Mouse (Mus musculus) layer of hippocampus, adult 18-20 months (tissue): Measurements from ENCODE around the gene Tesmin. TPM values are rescaled to one million over a fixed set of nuclear protein-coding genes. Genes with fewer than 3 reads are reported as not detected.

Experiments used
- DNase-seq, 2 experiments: peaks; one replicate each; pipeline ENCODE4 v3.0.0; 2022; ENCODE audit warnings: low spot score in 2 of 2
- long read RNA-seq: library from polyadenylated mRNA; stranded (forward); transcript quantifications from one replicate; pipeline ENCODE4 v2.0.0, GENCODE M21; 2021
- total RNA-seq, 2 experiments: library from RNA; stranded (reverse); gene quantifications; 2 replicates each; pipeline ENCODE4 v1.2.3; 2021

The Tesmin gene
- total RNA-seq, result under 1 TPM; 0.12 to 0.48 TPM
- long read RNA-seq, result 0 reads

- DNase-seq, result peak; percentile 52 to 70
These were observed at the start of gene Tesmin for GRCm38 (mm10) chr19:3388629-3389057. Tesmin (plus strand) TSS chr19:3388857.

- no peak for DNase-seq
These were observed 49.5 kb upstream of the Tesmin start for GRCm38 (mm10) chr19:3339187-3339586.

DNA sequence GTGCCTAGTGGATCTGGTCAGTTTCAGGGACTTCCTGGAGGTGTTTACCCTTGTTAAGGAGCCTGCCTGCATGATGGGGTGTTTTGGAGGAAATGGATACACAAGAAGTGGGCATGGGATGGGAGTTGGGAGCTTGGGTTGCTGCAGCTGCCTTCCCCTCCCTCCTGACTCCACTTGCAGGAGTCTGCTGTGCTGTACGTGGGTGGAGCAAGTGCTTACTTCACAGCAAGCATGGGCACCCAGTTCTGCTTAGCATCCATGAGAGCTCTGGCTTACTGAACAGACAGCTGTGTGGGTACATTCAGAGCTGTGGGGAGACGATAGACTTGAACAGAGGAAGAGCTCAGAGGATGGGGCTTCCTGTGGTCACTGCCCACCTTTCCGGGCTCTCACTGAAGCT is 47.6 kb upstream of the Tesmin start:
- peak in 1 of 2 experiments; percentile 32 for DNase-seq

- DNase-seq, result no peak
These were observed 44.7 kb upstream of the Tesmin start for GRCm38 (mm10) chr19:3343929-3344328.

DNA sequence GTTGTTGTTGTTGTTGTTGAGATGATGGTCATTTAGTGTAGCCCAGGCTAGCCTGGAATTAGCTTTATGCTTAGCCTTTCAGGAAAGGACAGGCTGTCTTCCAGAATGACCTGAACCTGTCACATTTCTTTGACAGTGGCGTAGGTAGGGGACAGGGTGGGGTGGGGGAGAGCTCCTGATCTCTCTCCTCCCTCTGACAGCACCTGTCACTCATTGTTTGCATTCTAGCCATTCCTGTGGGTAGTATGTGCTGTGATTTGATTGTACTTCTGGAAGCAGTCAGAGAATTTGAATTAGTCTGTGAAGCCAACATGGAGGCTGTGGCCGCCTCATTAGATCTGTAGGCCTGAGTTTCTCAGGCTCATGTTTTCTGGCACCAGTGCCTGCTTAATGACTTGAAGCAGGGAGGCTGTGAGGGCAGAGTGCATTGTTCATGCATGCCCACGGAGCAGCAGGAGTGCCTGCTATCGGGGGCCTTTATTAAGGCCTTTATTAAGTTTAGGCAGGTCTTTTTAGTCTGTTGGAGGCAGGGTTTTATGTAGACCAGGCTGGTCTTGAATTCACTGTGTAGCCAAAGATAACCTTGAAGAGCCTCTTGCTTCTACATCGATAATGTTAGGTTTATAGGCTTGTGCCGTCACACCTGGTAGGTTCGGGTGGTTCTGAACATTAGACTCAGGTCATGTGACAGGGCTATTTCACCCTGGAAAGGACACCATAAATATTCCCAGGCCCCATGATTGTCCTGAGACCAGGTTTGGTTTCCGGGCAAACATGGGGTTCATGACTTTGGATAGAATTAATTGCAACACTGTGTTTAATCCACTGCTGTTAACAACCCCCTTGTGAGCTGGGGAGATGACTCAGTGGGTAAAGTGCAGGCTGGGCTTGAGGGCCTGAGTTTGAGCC is 43.8 kb upstream of the Tesmin start:
- no peak for DNase-seq

- DNase-seq, result no peak
These were observed 40.9 kb upstream of the Tesmin start for GRCm38 (mm10) chr19:3347784-3348183.

DNA sequence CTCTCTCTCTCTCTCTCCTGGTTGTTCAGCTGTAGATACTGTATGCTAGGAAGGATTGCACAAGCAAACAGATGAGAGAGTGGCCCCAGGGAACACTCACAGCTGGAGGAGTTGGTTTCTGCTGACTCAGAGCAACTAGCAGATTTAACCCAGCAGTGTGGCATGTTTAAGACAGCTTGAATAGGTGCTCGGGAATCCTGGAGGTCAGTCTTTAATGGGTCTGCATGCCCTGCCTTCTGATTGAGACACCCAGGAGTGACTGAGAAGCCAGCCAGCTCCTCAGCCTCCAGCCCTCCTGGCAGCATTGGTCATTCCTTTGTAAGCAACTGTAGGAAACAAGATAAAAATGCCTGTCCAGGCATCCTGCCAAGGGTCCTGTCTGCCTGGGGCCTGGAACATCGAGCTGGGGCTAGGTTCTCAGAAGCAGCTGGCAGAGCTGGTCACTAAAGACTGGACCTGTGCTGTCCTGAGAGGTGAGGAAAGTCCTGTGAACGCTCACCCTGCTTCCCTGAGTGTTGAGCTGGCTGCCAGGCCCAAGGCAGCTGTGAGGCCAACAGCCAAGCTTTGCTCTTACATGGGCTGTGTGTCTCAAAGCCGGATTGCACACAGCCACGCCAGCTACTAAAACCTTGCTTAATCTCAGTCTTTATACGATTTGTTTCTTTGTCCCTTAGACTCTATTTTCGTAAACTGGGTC is 35.1 kb upstream of the Tesmin start:
- peak in 1 of 2 experiments; percentile 12 for DNase-seq

GRCm38 (mm10) chr19:3355096-3355495 is 33.6 kb upstream of the Tesmin start:
- DNase-seq, result no peak

DNA sequence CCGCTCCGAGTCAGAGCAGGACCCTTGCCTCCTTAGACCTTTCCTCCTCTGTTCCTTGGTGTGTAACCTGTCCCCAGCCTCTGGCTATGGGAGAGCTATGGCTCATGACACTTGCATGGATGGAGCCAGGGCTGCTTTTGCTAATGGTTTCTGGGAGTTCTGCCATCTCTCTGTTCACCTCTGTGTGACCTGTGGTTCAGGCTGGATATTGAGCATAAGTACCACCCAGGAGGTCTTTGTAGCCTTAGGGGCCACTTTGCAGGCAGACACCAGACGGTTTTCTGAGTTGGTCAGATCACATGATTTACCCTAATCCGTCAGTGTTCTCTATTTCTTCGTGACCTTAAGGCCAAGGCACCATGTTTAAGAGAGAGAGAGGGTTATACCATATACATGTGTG is 32.1 kb upstream of the Tesmin start:
- no peak for DNase-seq

DNA sequence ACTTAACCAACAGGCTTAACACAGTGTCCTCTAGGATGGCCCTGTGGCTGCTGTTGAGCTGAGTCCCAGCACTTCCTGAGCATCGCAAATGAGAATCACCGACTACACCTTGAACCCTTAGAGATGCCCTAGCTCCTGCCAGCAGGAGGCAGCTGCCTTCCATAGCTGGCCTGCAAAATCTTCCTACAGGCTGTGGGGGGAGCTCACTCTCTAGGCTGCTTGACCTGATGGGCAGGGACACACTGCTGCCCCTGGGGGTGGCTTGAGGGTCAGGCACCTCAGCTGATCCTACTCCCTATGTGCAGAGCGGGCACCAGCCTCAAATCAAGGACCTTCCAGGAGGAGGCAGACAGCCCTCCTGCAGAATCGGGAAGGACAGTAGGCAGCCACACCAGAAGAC is 31.0 kb upstream of the Tesmin start:
- DNase-seq, result no peak

- peak in 1 of 2 experiments; percentile 11 for DNase-seq
These were observed 28.6 kb upstream of the Tesmin start for GRCm38 (mm10) chr19:3359841-3360588.

- no peak for DNase-seq
These were observed 25.1 kb upstream of the Tesmin start for GRCm38 (mm10) chr19:3363510-3363909.

DNA sequence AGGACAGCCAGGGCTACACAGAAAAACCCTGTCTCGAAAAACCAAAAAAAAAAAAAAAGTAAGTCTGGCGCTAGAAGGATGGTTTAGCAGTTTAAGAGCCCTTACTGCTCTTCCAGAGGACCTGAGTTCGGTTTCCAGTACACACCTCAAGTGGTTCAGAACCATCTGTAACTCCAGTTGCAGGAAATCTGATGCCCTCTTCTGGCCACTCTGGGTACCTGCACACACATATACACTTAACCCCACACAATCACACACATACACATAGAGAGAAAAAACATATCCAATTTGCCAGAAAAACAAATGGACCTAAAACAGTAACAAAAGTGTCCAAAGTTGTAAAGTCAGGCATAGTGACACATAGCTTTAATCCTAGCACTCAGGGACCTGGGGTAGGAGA is 23.6 kb upstream of the Tesmin start:
- DNase-seq, result no peak

GRCm38 (mm10) chr19:3368276-3368675 is 20.4 kb upstream of the Tesmin start:
- no peak for DNase-seq

DNA sequence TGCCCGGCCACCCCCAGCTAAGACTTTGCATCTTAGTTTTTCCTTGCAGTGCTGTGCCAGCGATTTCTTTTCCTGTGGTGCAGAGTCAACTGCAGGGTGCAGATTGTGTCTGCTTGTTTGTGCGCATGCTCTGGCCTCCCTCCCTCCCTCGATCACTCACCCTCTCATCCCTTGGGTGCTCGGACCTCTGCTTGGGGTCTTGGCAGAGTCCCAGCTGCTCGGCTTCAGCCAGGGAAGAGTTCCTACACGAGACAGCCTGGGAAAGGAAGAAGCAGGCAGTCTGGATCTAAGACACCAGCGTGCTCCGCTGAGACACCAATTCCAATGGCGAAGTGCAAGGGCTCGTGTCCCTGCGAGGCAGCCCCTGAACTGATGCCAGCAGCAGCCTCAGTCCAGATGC is 15.3 kb upstream of the Tesmin start:
- no peak for DNase-seq

GRCm38 (mm10) chr19:3374028-3374427 is 14.6 kb upstream of the Tesmin start:
- no peak for DNase-seq

GRCm38 (mm10) chr19:3375945-3376495 is 12.6 kb upstream of the Tesmin start:
- DNase-seq, result no peak

GRCm38 (mm10) chr19:3376966-3377715 is 11.5 kb upstream of the Tesmin start:
- no peak for DNase-seq

GRCm38 (mm10) chr19:3378614-3379013 is 10.0 kb upstream of the Tesmin start:
- DNase-seq, result no peak

DNA sequence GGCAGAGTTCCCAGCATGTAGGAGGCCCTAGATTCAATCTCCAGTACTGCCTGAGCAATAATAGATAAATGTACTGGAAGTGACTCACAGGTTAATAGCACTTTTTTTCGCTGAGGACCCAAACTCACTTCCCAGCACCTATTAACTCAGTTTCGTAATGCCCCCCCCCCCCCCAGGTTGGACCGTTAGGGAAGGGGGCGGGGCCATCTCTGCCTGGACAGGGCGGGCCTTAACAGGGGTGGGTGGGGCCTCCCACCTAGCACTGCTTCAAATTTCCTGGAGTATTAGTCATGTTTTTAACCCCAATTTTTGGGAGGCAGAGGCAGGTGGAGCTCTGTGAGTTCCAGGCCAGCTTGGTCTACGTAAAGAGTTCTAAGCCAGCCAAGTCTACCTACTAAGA is 596 bp upstream of the Tesmin start:
- no peak for DNase-seq

- DNase-seq, result peak; percentile 77 to 88
These were observed 432 bp downstream of the Tesmin start for GRCm38 (mm10) chr19:3389089-3389488.
